Mouse (Mus musculus) heart, adult 18-20 months (tissue): ENCODE results near the gene Mrps12. TPM values are rescaled to one million over a fixed set of nuclear protein-coding genes. Genes with fewer than 3 reads are reported as not detected.
"Not testable (repeated sequence)": the region's sequence is repeated elsewhere in the genome, so short reads cannot be mapped to it uniquely, and the experiment has no call there.

Source experiments
- DNase-seq, 2 experiments: peaks; one replicate each; pipeline ENCODE4 v3.0.0; 2021 to 2022; ENCODE audit warnings: mixed read lengths in 1 of 2
- total RNA-seq, 2 experiments: library from RNA; stranded (reverse); gene quantifications; 2 replicates each; pipeline ENCODE4 v1.2.3; 2021

Mrps12 gene
- total RNA-seq, 2 experiments from 2014 or later: 59.4 to 60.4 TPM

GRCm38 (mm10) chr7:28710962-28711361 lies 30.7 kb downstream of the Mrps12 start:
- no peak for DNase-seq

- DNase-seq: no peak
These were observed 32.2 kb downstream of the Mrps12 start for GRCm38 (mm10) chr7:28709454-28709853.

GRCm38 (mm10) chr7:28702601-28703143 lies 38.9 kb downstream of the Mrps12 start:
- no peak for DNase-seq

- DNase-seq: not testable (repeated sequence)
These were observed 40.3 kb downstream of the Mrps12 start for GRCm38 (mm10) chr7:28701306-28701705.

- no peak for DNase-seq
These were observed 41.4 kb downstream of the Mrps12 start for GRCm38 (mm10) chr7:28700269-28700668.

- no peak for DNase-seq
These were observed 44.3 kb downstream of the Mrps12 start for GRCm38 (mm10) chr7:28697277-28697676.

GRCm38 (mm10) chr7:28694966-28695511 lies 46.6 kb downstream of the Mrps12 start:
- DNase-seq: no peak

GRCm38 (mm10) chr7:28694423-28694822 lies 47.2 kb downstream of the Mrps12 start:
- DNase-seq: no peak

- DNase-seq: peak; percentile 31 to 56
These were observed 48.2 kb downstream of the Mrps12 start for GRCm38 (mm10) chr7:28693321-28693966.

GRCm38 (mm10) chr7:28692545-28693320 lies 48.9 kb downstream of the Mrps12 start, which contains the start of gene Fbxo27:
Gene Fbxo27, plus strand, starts transcription at chr7:28692849.
- no peak for DNase-seq

GRCm38 (mm10) chr7:28691075-28691474 lies 50.5 kb downstream of the Mrps12 start:
- no peak for DNase-seq

Other genes with a start within 250 kb of the Mrps12 start
- gene Ifnl2, start 231.4 kb downstream of the Mrps12 start, total RNA-seq: not detected
- not detected for gene Ifnl3, start 219.0 kb downstream of the Mrps12 start, total RNA-seq
- gene Sycn, start 200.9 kb downstream of the Mrps12 start, total RNA-seq: not detected
- not detected for gene Nccrp1, start 194.6 kb downstream of the Mrps12 start, total RNA-seq
- 10 to 100 TPM; 19.6 to 22.1 TPM for gene Samd4b, start 143.7 kb downstream of the Mrps12 start, total RNA-seq
- gene Pak4, start 143.6 kb downstream of the Mrps12 start, total RNA-seq: 1 to 10 TPM; 8.8 to 9.9 TPM
- gene Acp7, start 110.5 kb downstream of the Mrps12 start, total RNA-seq: not detected
- gene Fbxo27, start 49.0 kb downstream of the Mrps12 start, total RNA-seq: under 1 TPM; 0.12 to 0.23 TPM
- gene Fbxo17, start 25.0 kb downstream of the Mrps12 start, total RNA-seq: under 1 TPM; 0.62 to 0.82 TPM
- 10 to 100 TPM; 14.7 to 15.5 TPM for gene Sars2, start 172 bp upstream of the Mrps12 start, total RNA-seq
- not detected for gene Ccer2, start 14.4 kb upstream of the Mrps12 start, total RNA-seq
- 10 to 100 TPM; 84.3 to 88.4 TPM for gene Sirt2, start 24.9 kb upstream of the Mrps12 start, total RNA-seq
- gene Nfkbib, start 25.7 kb upstream of the Mrps12 start, total RNA-seq: 10 to 100 TPM; 25.8 to 26.8 TPM
- 1 to 10 TPM; 1.5 to 3.4 TPM for gene Rinl, start 47.1 kb upstream of the Mrps12 start, total RNA-seq
- 100 to 1,000 TPM; 196 to 224 TPM for gene Hnrnpl, start 66.7 kb upstream of the Mrps12 start, total RNA-seq
- 1,000 to 10,000 TPM; 1,960 to 1,989 TPM for gene Ech1, start 83.4 kb upstream of the Mrps12 start, total RNA-seq
- gene Lgals4, start 92.0 kb upstream of the Mrps12 start, total RNA-seq: 10 to 100 TPM in 1 of 2 experiments, 1 to 10 TPM in 1; 9.6 to 18.7 TPM
- 1 to 10 TPM in 1 of 2 experiments, under 1 TPM in 1; 0.93 to 1.8 TPM for gene Lgals7, start 122.0 kb upstream of the Mrps12 start, total RNA-seq
- under 1 TPM; 0.31 to 0.35 TPM for gene Capn12, start 139.6 kb upstream of the Mrps12 start, total RNA-seq
- 10 to 100 TPM; 64.7 to 66.4 TPM for gene Actn4, start 220.5 kb upstream of the Mrps12 start, total RNA-seq
- gene Eif3k, start 240.0 kb upstream of the Mrps12 start, total RNA-seq: 100 to 1,000 TPM; 166 to 176 TPM
- gene Map4k1, start 240.2 kb upstream of the Mrps12 start, total RNA-seq: 1 to 10 TPM in 1 of 2 experiments, under 1 TPM in 1; 0.45 to 4.2 TPM